Mouse (Mus musculus): ENCODE results near the gene Olfr1412.

Olfr1412 gene

DNA sequence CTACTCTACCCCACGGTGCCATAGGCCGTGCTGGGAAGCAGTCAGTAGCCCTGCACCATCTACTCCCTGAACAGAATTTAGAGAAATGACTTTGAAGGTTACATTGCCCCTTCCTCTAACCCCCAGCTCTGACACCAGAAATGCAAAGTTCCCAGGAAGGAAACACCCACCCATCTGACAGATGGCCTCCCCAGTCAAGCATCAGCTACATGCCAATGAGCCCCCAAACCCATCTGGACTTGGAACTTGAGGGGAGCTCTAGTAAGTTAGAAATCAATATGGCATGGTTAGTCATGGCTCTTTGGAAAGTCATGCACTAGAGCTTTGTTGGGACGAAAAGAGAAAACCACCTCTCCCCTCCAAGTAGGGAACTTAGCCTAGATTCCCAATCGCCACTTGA is 53.2 kb downstream of the Olfr1412 start:
- DNase-seq, result no peak

DNA sequence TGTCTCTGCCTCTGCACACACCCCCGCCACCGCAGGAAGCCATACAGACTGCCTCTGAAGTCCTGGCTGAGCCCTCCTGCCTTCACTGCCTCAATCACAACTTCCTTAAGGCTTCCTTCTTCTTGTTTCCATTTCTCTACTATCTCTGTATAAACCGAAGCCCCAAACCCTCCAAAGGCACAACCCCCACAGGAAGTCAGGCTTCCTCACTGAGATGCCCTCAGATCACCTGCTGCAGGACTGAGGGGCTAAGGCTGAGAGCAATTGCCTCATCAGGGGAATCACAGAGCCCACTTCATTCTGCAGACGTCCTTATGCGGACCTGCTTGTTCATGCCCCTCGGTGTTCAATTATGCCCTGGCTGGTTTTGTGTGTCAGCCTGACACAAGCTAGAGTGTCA is 54.8 kb downstream of the Olfr1412 start:
- no peak for DNase-seq

All from lung, postnatal 14 days (tissue).